Mouse (Mus musculus) adrenal gland, adult (tissue): ENCODE measurements around the gene Sntn.

ENCODE experiments used
- DNase-seq, 2 experiments: peaks; one replicate each; pipeline ENCODE4 v3.0.0; 2022 to 2023; ENCODE audit warnings: low spot score in 1 of 2; ENCODE audit not compliant: inconsistent age in 2 of 2

Gene Sntn

DNA sequence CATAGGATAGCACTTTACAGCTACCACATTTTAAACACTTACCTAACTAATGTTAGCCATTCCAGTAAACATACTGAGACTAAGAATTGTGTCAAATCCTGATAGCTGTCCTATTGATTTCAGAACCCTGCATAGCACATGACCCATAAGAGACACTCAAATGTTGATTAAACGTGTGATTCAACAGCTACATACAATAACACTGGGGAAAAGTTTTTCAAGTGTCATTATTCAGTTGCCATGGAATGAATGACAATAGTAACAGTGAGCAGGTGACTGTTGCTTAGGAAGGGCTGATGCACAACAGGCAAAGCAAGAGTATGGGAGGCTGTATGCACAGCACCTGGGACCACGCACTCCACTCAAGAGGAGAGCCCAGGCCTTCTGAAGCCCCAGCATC, at the start of gene Sntn:
Gene Sntn, plus strand, starts transcription at position 301 of the 400 bp plus-strand sequence.
- no peak for DNase-seq

DNA sequence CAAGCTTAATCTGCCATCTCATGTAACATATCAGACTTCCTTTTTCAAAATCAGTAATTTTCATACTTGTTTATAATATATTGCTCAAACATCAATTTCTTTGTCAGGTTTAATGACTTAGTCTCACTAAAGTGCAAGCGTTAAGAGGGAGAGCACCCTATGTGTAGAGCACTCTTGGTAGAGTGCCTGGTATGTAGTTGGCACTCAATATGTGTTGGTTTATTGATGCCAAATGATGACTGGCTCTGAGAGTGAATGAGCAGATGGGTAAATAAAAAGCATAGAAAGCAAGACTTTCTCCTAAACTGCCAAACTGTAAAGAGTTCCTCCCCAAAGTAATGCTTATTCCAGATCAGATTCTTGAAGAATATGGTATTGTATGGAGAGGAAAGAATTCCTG, 20.8 kb upstream of the Sntn start:
- DNase-seq, result no peak

DNA sequence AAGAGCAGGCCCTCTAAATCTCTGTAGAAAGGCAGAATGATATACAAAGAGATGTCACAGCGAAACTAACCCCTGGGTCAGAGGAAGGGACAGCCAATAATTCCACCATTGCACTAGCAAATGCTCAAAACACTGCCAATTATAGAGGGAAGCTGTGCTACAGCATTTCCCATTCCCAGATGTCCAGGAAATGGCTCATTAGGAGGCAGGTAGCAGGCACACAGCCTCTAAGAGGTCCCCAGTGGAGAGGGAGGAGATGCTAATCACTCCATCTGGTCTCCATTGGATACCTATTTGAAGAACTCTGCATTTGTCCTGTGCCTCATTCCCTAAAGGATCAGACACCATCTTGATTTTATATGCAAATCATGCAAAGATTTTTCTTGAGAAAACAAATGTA, 19.6 kb upstream of the Sntn start:
- no peak for DNase-seq

DNA sequence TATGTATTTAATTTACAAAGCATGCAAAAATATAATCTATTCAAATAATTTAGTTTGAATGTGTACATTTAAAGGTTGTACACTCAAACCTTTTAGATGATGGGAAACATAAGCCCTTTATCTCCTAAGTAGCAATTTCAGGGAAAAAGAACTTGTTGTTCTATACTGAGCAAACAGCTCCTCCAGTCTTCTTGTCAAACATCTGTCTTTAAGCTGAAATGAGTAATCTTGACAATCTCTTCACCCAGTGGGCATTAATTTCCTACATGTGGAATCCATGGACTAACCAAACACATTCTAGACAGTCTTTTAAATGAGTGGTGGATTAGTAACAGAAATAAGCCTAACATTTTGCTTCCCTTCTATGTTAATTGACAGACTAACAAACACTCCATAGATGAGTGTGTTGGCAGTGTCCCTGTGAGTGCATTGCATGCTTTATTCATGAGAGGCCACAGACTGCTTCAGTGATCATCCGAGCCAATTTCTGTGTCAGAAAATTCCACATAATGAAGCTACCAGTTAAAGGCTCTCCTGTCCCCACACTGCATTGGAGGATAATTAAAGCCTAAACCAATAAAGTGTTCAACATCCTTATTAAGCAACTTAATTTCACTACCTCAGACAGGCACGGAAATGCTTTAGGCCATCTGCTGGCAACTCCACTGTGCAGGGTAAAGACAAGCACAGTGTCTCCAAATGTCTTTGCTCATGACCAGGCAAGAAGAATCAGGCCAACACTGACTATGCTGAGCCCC, 19.0 kb upstream of the Sntn start:
- DNase-seq, result no peak

DNA sequence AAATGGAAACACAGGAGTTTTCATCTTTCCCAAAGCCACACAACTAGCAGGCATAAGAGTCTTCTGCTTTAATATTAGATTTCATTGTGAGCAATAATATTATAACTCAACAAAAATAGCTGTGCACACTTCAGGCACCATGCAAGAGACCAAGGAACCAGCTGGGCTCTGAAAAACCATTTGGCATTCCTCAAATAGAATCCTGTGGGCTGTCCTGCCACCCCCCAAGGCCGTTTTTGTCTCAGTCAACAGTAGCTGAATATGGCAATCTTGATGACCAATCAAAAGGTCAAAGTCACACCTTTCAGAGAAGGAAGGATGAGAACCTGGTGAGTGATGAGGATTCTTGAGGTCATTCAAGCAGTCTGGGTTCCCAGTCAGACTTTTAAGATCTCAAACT, 16.0 kb downstream of the Sntn start:
- DNase-seq, result no peak

DNA sequence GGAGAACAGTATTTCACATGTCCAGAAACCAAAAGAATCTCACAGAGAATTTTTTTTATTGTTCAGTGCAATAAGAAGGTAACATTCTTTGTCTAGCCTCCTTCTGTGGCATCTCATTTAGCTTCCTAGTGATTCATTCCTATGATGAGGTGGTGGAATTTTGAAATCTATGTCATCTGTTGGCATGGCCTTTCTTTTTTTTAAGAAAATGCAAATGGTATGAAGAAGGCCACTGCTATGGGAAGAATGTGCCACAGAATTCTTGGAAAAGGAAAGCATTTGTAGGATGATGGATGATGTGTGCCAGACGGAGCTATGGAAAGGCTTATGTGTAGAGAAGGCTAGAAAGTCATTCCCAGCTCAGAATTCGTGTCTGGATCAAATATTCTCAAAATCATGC, 19.8 kb downstream of the Sntn start:
- DNase-seq, result no peak

DNA sequence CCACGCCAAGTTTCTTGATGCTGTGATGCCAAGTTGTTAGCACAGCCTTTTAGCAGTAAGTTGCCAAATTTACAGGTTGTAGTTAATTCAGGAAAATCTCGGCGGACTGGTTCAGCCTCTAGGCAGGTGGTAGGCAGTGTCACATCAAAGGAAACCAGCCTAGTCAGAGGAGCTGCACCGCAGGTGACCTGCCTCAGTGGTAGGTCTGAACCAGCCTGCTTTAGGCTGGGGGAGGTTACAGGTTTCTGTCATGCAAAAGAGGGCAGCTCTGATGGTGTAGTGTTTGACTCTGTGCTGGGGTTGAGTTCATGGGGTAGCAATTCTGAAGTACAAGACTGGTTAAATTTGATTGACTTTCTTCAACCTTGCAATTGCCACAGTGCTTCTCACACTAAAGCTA, 61.6 kb downstream of the Sntn start:
- no peak for DNase-seq
